In the genomic region with DNA sequence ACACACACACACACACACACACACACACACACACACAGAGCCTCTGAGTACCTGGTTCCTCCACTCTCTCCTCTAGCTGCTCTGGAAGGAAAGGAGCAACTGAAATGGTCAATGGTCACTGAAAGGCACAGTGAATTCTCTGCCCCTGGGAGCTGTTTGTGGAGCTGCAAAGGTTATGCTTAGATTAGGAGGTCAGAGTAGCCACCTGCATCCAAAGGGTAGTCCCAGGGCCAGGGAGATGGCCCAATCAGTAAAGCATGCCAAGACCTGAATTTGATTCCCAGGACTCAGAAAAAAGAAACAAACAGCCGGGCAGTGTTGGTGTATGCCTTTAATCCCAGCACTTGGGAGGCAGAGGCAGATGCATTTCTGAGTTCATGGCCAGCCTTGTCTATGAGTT, we compare ENCODE assay signal across 23 mouse cellular contexts. TPM values are rescaled to one million over a fixed set of nuclear protein-coding genes. Genes with fewer than 3 reads are reported as not detected.
DNase-seq lines count a peak whose midpoint lies in the region; ATAC-seq and TF ChIP-seq lines count a peak whose summit lies in the region.
"Had no signal": no experiment of that assay in that cellular context is flagged by ENCODE, and none has a peak within 500 bp of the region (broad histone marks: within the 10 kb centered on the region; RNA-seq: fewer than 3 reads in every experiment).

No protein-coding gene starts in this region.

- no peak overlapping the region for H3K9ac ChIP-seq in forebrain, embryonic 16.5 days (replicated peaks; ENCODE audit: low read depth, low read length)
- H3K9ac ChIP-seq in liver, embryonic 12.5 days, result no peak overlapping the region
- H3K9ac ChIP-seq in liver, embryonic 13.5 days, result no peak overlapping the region
- H3K9ac ChIP-seq in neural tube, embryonic 15.5 days (replicated peaks), result no peak overlapping the region
- no peak overlapping the region for H3K9ac ChIP-seq in intestine, embryonic 16.5 days (ENCODE audit: low read depth, low read length)
- H3K9ac ChIP-seq: forebrain, embryonic 12.5 days; limb, embryonic 15.5 days; lung, embryonic 15.5 days had no signal

- H3K9me3 ChIP-seq in forebrain, embryonic 10.5 days, result no peaks in the 10 kb centered on the region
- no peaks in the 10 kb centered on the region for H3K9me3 ChIP-seq in forebrain, embryonic 16.5 days (ENCODE audit: control insufficient read depth, low read length)
- H3K9me3 ChIP-seq in liver, embryonic 12.5 days (replicated peaks), result no peaks in the 10 kb centered on the region
- no peaks in the 10 kb centered on the region for H3K9me3 ChIP-seq in liver, embryonic 13.5 days (replicated peaks)
- H3K9me3 ChIP-seq in neural tube, embryonic 15.5 days (replicated peaks), result no peaks in the 10 kb centered on the region
- no peaks in the 10 kb centered on the region for H3K9me3 ChIP-seq in intestine, embryonic 16.5 days (ENCODE audit: control insufficient read depth, low read length)
- H3K9me3 ChIP-seq: forebrain, embryonic 12.5 days; limb, embryonic 15.5 days; lung, embryonic 15.5 days; midbrain, embryonic 12.5 days had no signal

- peaks cover 18% of the 10 kb centered on the region; the same call in 1 of the 2 replicates for H3K27me3 ChIP-seq in forebrain, embryonic 10.5 days (ENCODE audit: poor library complexity, severe bottlenecking)
- H3K27me3 ChIP-seq in forebrain, embryonic 16.5 days (replicated peaks; ENCODE audit: control insufficient read depth, insufficient read depth, low read length), result no peaks in the 10 kb centered on the region
- peaks cover 18% of the 10 kb centered on the region for H3K27me3 ChIP-seq in liver, embryonic 12.5 days (replicated peaks)
- peaks cover 12% of the 10 kb centered on the region for H3K27me3 ChIP-seq in liver, embryonic 13.5 days
- no peaks in the 10 kb centered on the region for H3K27me3 ChIP-seq in neural tube, embryonic 15.5 days (replicated peaks)
- no peaks in the 10 kb centered on the region for H3K27me3 ChIP-seq in intestine, embryonic 16.5 days (replicated peaks; ENCODE audit: control insufficient read depth, insufficient read depth, low read length)
- H3K27me3 ChIP-seq in cerebellum, adult 2 months (ENCODE audit: control insufficient read depth, insufficient read depth, low read length), result no peaks in the 10 kb centered on the region
- H3K27me3 ChIP-seq: forebrain, embryonic 12.5 days; heart, embryonic 12.5 days; limb, embryonic 15.5 days; lung, embryonic 15.5 days; midbrain, embryonic 12.5 days had no signal

- no peak for TF ChIP-seq POLR2A in cerebellum, adult 2 months (IDR thresholded peaks at IDR 0.05; ENCODE audit: borderline replicate concordance, insufficient read depth, low read length)

- no peak overlapping the region for H3K4me2 ChIP-seq in forebrain, embryonic 16.5 days (ENCODE audit: low read length)
- H3K4me2 ChIP-seq in liver, embryonic 12.5 days, result no peak overlapping the region
- H3K4me2 ChIP-seq in liver, embryonic 13.5 days, result no peak overlapping the region
- H3K4me2 ChIP-seq in neural tube, embryonic 15.5 days, result no peak overlapping the region
- H3K4me2 ChIP-seq in intestine, embryonic 16.5 days (ENCODE audit: low read depth, low read length), result no peak overlapping the region
- H3K4me2 ChIP-seq: forebrain, embryonic 12.5 days; limb, embryonic 15.5 days; midbrain, embryonic 12.5 days had no signal

- H3K4me1 ChIP-seq in forebrain, embryonic 10.5 days, result peaks cover 39% of the 10 kb centered on the region
- peaks cover 6% of the 10 kb centered on the region; the same call in 1 of the 2 replicates for H3K4me1 ChIP-seq in forebrain, embryonic 16.5 days (replicated peaks; ENCODE audit: control insufficient read depth, insufficient read depth, low read length)
- peaks cover 6% of the 10 kb centered on the region for H3K4me1 ChIP-seq in liver, embryonic 12.5 days
- peaks cover 20% of the 10 kb centered on the region for H3K4me1 ChIP-seq in liver, embryonic 13.5 days (replicated peaks)
- peaks cover 13% of the 10 kb centered on the region for H3K4me1 ChIP-seq in neural tube, embryonic 15.5 days
- peaks cover 4% of the 10 kb centered on the region; the same call in 1 of the 2 replicates for H3K4me1 ChIP-seq in intestine, embryonic 16.5 days (ENCODE audit: control insufficient read depth, insufficient read depth, low read length)
- H3K4me1 ChIP-seq in cerebellum, adult 2 months (ENCODE audit: control insufficient read depth, insufficient read depth, low read length), result peaks cover 18% of the 10 kb centered on the region

- TF ChIP-seq CTCF in cerebellum, adult 2 months (IDR thresholded peaks at IDR 0.05; ENCODE audit: borderline replicate concordance, insufficient read depth, low read depth, low read length), result no peak

- no peak for ATAC-seq in forebrain, embryonic 16.5 days
- ATAC-seq in liver, embryonic 12.5 days, result peak; percentile 36; the same call in 1 of the 2 replicates
- 0 out of 2 replicates have a peak, but pooled peaks have one; percentile 30 for ATAC-seq in liver, embryonic 13.5 days (ENCODE audit: low read depth)
- no peak for ATAC-seq in neural tube, embryonic 15.5 days (ENCODE audit: low FRiP score)
- no peak for ATAC-seq in intestine, embryonic 16.5 days

- no peaks in the 10 kb centered on the region for H3K36me3 ChIP-seq in forebrain, embryonic 10.5 days (replicated peaks)
- no peaks in the 10 kb centered on the region for H3K36me3 ChIP-seq in forebrain, embryonic 16.5 days (ENCODE audit: control insufficient read depth, insufficient read depth)
- no peaks in the 10 kb centered on the region for H3K36me3 ChIP-seq in liver, embryonic 12.5 days
- no peaks in the 10 kb centered on the region for H3K36me3 ChIP-seq in liver, embryonic 13.5 days
- H3K36me3 ChIP-seq in neural tube, embryonic 15.5 days, result no peaks in the 10 kb centered on the region
- H3K36me3 ChIP-seq in intestine, embryonic 16.5 days (ENCODE audit: control insufficient read depth, insufficient read depth, low read length), result no peaks in the 10 kb centered on the region
- H3K36me3 ChIP-seq: forebrain, embryonic 12.5 days; heart, embryonic 12.5 days; limb, embryonic 15.5 days; lung, embryonic 15.5 days; midbrain, embryonic 12.5 days had no signal

- WGBS in forebrain, embryonic 10.5 days, result 75% methylated on average over 1 of the region's 1 CpGs
- 86% methylated on average over 1 of the region's 1 CpGs for WGBS in forebrain, embryonic 16.5 days
- 59% methylated on average over 1 of the region's 1 CpGs for WGBS in liver, embryonic 12.5 days (ENCODE audit: insufficient replicate concordance)
- 56% methylated on average over 1 of the region's 1 CpGs for WGBS in liver, embryonic 13.5 days (ENCODE audit: insufficient replicate concordance)
- 82% methylated on average over 1 of the region's 1 CpGs for WGBS in neural tube, embryonic 15.5 days
- 86% methylated on average over 1 of the region's 1 CpGs for WGBS in intestine, embryonic 16.5 days
- WGBS in cerebellum, adult 2 months, result 56% methylated on average over 1 of the region's 1 CpGs

- peak overlapping the region; percentile 36 for H3K27ac ChIP-seq in forebrain, embryonic 10.5 days
- no peak overlapping the region for H3K27ac ChIP-seq in forebrain, embryonic 16.5 days (ENCODE audit: low read length)
- H3K27ac ChIP-seq in liver, embryonic 12.5 days, result no peak overlapping the region
- no peak overlapping the region for H3K27ac ChIP-seq in liver, embryonic 13.5 days
- peak overlapping the region; percentile 66 for H3K27ac ChIP-seq in neural tube, embryonic 15.5 days (replicated peaks)
- no peak overlapping the region for H3K27ac ChIP-seq in intestine, embryonic 16.5 days (ENCODE audit: low read length)
- H3K27ac ChIP-seq in cerebellum, adult 2 months (ENCODE audit: insufficient read depth, low read length), result no peak overlapping the region
- H3K27ac ChIP-seq: forebrain, embryonic 12.5 days; left cerebral cortex, adult 2 months had no signal

- H3K4me3 ChIP-seq in forebrain, embryonic 10.5 days, result no peak overlapping the region
- H3K4me3 ChIP-seq in forebrain, embryonic 16.5 days (replicated peaks; ENCODE audit: low read length), result no peak overlapping the region
- no peak overlapping the region for H3K4me3 ChIP-seq in liver, embryonic 12.5 days
- H3K4me3 ChIP-seq in liver, embryonic 13.5 days (replicated peaks), result no peak overlapping the region
- no peak overlapping the region for H3K4me3 ChIP-seq in neural tube, embryonic 15.5 days (replicated peaks)
- no peak overlapping the region for H3K4me3 ChIP-seq in intestine, embryonic 16.5 days (ENCODE audit: low read length)
- H3K4me3 ChIP-seq in cerebellum, adult 2 months (replicated peaks; ENCODE audit: insufficient read depth, low read depth, low read length), result no peak overlapping the region
- H3K4me3 ChIP-seq: erythroblast, embryonic 14.5 days; forebrain, embryonic 12.5 days; layer of hippocampus, adult 2 months; left cerebral cortex, adult 2 months; limb, embryonic 15.5 days; lung, embryonic 15.5 days; midbrain, embryonic 12.5 days; myocyte had no signal

- DNase-seq in forebrain, embryonic 10.5 days (ENCODE audit: extremely low spot score, low spot score), result peak; percentile 11
- DNase-seq in liver, result no peak
- DNase-seq in liver, embryonic 13.5 days, result no peak
- no peak for DNase-seq in cerebellum, adult 2 months
- DNase-seq: gastrocnemius, postnatal 25 days; heart, adult 11 months; right cerebral cortex, adult 18-20 months; spleen, adult 18-20 months had no signal

RNA-seq across cellular contexts. Expression of a gene that starts 41.5 kb away (rescaled TPM):
- 54.3 and 56.6 TPM in 2 replicates for polyA plus RNA-seq in forebrain, embryonic 10.5 days (2016; fragmentation: Nextera tagmentation; extraction: Ambion mirVana)
- 34.4 and 34.8 TPM in 2 replicates for polyA plus RNA-seq in forebrain, embryonic 16.5 days (2015; fragmentation: Nextera tagmentation; extraction: Ambion mirVana)
- polyA plus RNA-seq in liver, embryonic 12.5 days (2016; fragmentation: Nextera tagmentation; extraction: Ambion mirVana), result 29.2 and 30.9 TPM in 2 replicates
- 22.6 and 24.8 TPM in 2 replicates for polyA plus RNA-seq in liver, embryonic 13.5 days (2015; fragmentation: Nextera tagmentation; extraction: Ambion mirVana)
- polyA plus RNA-seq in neural tube, embryonic 15.5 days (2015; fragmentation: Nextera tagmentation; extraction: Ambion mirVana), result 21.1 and 29.6 TPM in 2 replicates
- polyA plus RNA-seq in intestine, embryonic 16.5 days (2015; fragmentation: Nextera tagmentation; extraction: Ambion mirVana), result 33.0 and 34.0 TPM in 2 replicates
- polyA plus RNA-seq in cerebellum, adult 2 months (2012; rRNA removed), result 33.9 and 36.7 TPM in 2 replicates

RNA-seq across cellular contexts. Expression of a gene that starts 41.6 kb away (rescaled TPM):
- 0.16 and 0.34 TPM in 2 replicates for polyA plus RNA-seq in forebrain, embryonic 10.5 days (2016; fragmentation: Nextera tagmentation; extraction: Ambion mirVana)
- polyA plus RNA-seq in forebrain, embryonic 16.5 days (2015; fragmentation: Nextera tagmentation; extraction: Ambion mirVana), result not detected in 2 replicates
- polyA plus RNA-seq in liver, embryonic 12.5 days (2016; fragmentation: Nextera tagmentation; extraction: Ambion mirVana), result 0.14 and 0.23 TPM in 2 replicates
- 0.12 and 0.30 TPM in 2 replicates for polyA plus RNA-seq in liver, embryonic 13.5 days (2015; fragmentation: Nextera tagmentation; extraction: Ambion mirVana)
- polyA plus RNA-seq in neural tube, embryonic 15.5 days (2015; fragmentation: Nextera tagmentation; extraction: Ambion mirVana), result not detected in 2 replicates
- not detected in 2 replicates for polyA plus RNA-seq in intestine, embryonic 16.5 days (2015; fragmentation: Nextera tagmentation; extraction: Ambion mirVana)
- 0.08 and 0.17 TPM in 2 replicates for polyA plus RNA-seq in cerebellum, adult 2 months (2012; rRNA removed)
- polyA plus RNA-seq: erythroblast, embryonic 14.5 days; intestine, embryonic 14.5 days; stomach, embryonic 16.5 days had no signal

Comparison
In these comparisons a context has a peak if more than half of its experiments do, and no peak if none do; other contexts are left out.
1. H3K27ac ChIP-seq: peak in forebrain, embryonic 10.5 days (single experiment) and neural tube, embryonic 15.5 days (single experiment); none in forebrain, embryonic 16.5 days (single experiment), liver, embryonic 12.5 days (single experiment), liver, embryonic 13.5 days (single experiment), intestine, embryonic 16.5 days (single experiment) and cerebellum, adult 2 months (single experiment).
2. ATAC-seq: peak in liver, embryonic 12.5 days (single experiment) and liver, embryonic 13.5 days (single experiment); none in forebrain, embryonic 16.5 days (single experiment), neural tube, embryonic 15.5 days (single experiment) and intestine, embryonic 16.5 days (single experiment).